Mouse (Mus musculus) cerebellum, adult 9-11 months (tissue): ENCODE measurements around the gene Krt7.
A peak's percentile ranks its signal among the peaks of the same experiment; 100 is the strongest.

Experiments
- DNase-seq: peaks from one replicate; pipeline ENCODE4 v3.0.0; 2022

Krt7 gene

DNA sequence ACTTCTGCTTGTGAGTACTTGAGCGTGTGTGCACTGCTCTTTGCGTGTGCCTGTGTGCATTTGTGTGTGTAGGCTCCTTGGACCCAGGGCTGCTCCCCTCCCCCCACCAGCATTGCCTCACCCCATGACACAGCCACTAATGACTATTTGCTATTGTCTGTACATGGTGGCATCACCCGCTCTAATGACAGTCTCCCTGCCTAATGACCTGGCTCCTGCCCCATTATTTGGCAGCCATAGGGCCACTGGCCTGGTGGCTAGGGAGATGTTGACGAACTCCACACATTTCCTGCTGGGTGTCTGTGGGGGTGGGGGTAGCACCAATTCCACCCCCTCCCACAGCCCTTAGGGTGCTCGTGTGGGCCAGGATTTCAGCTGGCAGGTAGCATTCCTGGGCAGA, 32.2 kb upstream of the Krt7 start:
- DNase-seq = no peak

DNA sequence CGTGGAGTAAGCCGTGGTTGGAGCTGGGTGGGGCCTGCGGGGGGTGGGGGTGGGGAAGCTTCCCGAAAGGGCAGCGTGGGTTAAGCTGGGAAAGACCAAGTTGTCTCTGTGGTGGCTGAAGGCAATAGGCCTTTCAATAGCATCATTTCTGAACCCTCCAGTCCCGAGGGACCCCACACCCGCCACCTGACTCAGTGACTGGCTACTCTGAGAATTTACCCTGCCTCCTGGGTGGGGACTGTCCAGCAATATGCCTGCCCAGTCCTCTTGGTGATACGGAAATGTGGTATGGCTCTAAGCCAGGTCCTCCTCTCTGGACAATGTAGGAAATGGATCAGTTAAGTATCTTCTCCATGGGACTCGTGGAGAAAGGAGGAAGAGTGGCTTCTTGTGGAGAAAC, 29.1 kb upstream of the Krt7 start:
- DNase-seq = no peak

DNA sequence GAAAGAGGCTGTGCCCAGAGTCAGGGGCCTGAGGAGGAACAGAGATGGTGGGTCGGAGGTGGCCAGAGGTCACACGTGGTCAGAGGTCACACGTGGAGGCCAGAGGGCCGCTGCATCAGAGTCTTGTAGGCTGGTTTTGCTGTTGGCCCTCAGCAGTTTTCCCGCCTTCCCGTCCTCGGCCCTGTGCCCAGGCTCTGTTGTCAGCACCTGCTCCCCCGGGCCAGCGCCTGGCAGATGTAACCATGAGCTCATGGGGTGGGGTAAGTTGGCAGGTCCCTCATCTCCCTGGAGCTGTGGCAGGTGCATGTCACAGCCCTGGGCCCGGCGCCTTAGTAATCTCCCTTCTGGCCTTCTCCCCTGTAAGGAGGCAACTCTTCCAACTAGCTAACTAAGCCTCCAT, 28.0 kb upstream of the Krt7 start:
- DNase-seq = peak; percentile 72

DNA sequence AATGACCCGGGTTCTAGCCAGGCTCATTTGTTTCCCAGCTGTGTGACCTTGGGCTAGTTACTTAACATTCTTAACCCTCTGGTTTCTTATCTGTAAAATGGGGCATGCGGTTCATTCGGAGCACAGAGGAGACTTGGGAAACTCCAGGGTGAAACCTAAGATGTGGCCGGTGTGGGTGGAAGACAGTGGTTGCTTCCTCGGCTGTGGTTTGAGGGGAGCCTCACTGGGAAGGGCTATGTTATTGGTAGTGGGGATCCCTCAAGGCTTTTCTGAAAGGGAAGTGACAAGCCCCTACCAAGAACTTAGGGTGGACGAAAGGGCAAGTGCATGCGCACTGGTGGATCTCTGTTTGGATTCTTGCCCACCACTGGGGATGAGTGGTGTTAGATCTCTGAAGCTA, 26.2 kb upstream of the Krt7 start:
- DNase-seq = no peak

DNA sequence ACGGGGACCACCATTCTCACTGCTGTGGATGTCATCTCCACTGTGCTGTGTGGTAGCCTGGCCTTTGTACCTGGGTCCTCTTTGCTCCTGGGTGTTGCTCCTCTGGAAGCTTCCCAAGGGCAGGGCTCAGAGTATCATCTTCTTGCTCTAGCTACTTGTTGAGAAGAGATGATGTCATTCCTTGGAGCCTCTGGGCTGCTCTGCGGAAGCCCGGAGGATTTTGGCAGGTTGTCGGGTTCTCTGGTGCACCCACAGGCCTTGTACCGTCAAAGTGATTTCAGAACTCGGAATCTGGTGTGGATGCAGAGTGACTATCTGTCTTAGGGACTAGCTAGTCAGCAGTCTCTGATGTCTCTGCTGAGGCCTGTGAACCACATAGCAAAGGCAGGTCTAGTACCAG, 25.8 kb upstream of the Krt7 start:
- DNase-seq = no peak

DNA sequence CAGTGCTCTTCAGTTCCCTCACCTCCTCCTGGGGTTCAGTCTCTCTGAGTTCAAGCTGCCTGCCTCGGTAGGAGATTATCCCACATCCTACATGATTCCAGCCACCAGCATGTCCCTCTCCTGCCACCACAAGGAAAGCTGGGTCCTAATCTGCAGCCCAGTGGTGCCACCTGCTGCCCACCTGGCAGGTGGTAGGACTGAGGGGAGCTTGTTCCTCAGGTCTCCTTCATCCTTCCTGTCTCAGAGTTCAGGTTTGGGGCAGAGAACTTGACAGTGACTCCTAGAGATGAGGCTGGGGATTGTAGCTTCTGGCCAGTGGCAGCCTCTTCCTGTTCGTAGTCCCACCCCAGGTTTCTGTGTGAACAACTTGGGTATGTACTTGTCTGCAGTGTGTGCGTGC, 23.7 kb upstream of the Krt7 start:
- no peak for DNase-seq

DNA sequence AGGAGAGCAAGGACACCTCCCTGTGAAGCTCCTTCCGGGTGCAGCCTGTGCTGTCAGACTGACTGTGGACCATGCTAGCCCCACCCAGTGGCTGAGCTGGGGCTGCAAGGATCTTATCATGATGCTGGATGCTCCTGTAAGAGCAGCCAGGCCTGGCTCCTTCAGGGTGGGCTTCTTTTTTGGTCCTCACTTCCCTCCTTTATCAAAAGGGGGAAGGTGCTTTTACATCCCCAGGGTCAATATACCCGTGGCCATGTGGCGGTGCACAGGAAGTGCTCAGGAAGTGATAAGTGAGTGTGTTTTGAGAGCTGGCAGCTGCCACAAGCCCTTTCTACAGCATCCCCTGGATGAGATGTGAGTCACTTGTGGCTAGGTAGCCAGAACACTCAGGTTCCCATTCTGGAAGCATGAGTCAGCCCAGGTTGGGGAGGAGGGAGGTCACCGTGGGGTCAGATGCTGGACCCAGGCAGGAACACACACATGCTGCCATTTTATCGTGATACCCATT, 22.8 kb upstream of the Krt7 start:
- DNase-seq = no peak

DNA sequence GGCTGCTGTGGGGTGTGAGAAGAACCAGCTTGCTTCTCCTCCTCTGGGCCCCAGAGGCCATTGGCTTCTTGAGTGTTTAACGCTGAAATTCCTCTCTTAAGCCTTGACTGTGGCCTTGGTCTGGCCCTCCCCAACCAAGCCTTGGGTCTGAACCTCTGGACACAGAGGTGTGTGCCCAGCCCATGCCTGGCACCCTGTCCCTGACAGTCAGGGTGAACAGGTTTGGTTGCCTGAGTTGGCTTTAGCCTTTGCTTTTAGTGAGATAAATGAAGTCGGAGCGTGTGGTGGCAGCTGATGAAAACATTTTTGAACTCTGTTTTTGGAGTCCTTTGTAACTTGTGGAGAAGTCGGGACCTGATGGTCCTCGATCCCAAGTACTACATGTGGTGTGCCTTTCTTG, 20.6 kb upstream of the Krt7 start:
- DNase-seq = no peak

DNA sequence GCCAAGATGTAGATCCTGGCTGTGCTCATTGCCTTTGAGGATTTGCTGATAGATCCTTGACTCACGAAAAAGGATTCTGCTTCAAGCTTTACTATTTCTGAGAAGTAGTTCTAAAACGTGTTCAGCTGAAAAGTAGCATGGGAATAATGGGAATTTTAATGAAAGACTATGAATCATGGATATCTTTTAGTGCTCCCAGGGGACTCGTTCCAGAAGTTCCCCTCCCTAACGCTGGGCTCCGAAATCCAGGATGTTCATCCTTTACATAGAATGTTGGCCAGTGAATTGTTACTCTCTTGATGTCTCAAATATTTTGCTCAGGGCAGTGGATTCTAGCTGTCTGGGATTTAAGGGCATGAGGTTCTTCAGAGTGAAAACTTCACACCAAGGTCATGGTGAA, 18.6 kb upstream of the Krt7 start:
- DNase-seq = no peak

DNA sequence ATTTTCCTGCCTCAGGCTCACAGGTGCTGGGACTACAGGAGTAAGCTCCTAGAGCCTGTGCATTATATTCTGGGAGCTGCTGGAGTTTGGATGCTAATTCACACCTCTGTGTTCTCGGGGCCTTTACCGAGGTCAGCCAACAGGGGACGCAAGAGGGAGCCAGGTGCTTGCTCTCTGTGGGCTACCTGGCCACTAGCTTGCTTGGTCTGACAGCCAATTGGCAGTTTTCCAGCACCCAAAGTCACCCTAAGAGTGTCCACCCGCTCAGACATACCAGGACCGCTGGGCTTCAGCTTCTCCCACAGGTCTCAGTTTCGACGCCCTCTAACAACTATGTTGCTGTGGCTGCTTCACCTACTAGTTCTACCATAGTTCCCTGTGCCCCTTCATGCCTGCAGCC, 15.9 kb upstream of the Krt7 start:
- no peak for DNase-seq

DNA sequence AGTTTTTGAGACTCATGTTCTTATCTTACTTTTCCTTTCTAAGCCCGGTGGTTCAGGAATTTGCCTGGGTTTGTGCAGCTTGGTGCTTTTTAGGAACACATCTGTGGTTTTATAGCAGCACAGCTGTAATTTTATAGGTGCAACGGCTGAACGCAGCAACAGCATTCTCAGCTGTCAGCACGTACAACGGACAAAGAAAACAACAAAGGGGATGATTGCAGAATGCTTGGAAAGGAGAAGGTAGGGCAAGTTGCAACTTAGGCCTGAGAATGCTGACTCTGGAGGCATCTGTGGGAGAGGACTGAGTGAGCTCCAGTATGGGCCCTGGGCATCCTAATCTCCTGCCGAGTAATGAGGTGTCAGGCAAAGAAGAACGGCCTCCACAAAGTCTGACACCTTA, 14.4 kb upstream of the Krt7 start:
- no peak for DNase-seq

DNA sequence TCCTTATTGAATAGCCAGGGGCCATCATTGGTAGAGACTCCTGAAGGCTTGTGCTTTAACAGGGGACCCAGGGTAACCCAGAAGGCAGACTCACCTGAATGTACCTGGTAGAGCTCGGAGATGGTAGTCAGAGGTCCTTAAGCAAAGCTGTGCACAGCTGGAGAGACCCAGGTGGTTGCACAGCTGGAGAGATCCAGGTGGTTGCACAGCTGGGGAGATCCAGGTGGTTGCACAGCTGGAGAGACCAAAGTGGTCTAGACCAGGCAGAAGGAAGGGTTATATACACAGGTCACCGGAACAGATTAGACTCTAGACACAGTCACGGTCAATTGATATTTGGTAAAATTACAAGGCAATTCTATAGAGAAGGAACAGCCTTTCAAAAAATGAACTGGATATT, 13.9 kb upstream of the Krt7 start:
- no peak for DNase-seq

DNA sequence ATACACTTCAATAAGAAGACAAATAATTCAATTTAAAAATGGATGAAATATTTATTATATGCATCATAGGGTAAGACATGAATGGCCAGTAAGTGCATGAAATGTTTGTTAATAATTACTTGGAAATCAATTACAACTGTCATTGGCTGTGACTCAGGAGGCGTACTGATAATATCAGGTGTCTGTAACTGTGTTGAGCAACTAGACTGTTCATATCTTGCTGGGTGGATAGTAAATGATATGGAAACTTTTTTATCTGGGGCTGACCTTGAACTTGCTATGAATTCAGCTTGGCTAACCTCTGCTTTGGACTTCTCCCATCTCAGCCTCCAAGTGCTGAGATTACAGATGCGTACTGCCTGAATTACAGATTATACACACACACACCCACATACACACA, 13.2 kb upstream of the Krt7 start:
- no peak for DNase-seq

DNA sequence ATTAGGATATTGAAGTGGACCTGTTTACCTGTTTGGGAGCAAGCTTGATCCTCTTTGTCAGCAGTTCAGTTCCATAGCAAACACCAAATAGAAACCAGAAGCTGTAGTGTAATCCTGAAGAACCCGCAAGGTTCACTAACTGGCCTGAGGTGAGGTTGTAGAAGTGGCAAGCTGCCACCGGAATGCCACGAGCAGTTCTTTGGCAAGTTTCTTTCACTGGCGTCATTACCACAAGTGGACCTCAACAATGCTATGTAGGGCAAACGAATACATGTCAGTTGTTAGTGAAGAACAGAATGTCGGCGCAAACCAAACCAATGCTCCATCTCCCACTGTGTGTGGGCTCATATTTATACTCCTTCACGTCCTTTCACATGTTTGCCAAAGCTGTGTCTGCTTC, 12.6 kb upstream of the Krt7 start:
- DNase-seq = no peak

DNA sequence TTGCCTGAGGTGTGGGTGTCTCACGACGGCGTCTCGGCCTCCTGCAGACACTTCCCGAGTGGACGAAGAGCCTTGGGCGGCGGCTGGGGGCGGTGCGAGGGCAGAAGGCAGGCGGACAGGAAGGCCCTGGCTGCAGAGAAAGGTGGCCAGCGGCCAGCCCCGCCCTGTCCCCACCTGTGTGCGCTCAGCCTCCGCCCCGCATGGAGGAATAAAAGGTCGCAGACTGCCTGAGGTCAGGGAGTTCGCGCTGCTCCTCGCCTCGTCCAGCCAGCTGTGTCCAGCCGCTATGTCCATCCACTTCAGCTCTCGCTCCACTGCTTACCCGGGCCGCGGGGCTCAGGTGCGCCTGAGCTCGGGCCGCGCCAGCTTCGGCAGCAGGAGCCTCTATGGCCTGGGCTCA, 1.3 kb downstream of the Krt7 start:
- DNase-seq = no peak

DNA sequence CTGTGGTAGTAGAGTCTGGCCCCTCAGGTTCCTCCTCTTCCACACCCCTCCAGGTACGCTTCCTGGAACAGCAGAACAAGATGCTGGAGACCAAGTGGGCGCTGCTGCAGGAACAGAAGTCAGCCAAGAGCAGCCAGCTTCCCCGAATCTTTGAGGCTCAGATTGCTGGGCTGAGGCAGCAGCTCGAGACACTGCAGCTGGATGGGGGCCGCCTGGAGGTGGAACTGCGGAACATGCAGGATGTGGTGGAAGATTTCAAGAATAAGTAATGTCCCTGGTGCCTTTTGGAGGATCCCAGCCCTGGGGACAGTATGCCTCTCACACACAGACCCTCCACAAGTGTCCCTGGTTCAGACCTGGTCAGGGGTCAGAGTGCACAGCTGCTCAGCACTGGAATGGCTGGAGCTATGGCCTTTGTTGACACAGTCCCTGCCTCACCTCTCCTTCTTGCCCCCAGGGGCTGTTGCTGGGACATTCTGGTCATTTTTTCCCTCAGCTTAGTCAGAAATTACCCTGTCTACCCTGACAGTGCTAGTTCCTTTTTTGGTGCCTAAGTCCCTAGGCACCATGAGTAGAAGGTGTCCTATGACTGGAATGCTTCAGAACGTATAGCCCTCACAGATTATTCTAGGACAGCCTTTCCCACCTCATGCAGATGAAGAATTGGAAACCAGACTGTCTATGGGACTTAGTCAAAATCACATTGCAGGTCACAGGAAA, 3.2 kb downstream of the Krt7 start:
- no peak for DNase-seq

DNA sequence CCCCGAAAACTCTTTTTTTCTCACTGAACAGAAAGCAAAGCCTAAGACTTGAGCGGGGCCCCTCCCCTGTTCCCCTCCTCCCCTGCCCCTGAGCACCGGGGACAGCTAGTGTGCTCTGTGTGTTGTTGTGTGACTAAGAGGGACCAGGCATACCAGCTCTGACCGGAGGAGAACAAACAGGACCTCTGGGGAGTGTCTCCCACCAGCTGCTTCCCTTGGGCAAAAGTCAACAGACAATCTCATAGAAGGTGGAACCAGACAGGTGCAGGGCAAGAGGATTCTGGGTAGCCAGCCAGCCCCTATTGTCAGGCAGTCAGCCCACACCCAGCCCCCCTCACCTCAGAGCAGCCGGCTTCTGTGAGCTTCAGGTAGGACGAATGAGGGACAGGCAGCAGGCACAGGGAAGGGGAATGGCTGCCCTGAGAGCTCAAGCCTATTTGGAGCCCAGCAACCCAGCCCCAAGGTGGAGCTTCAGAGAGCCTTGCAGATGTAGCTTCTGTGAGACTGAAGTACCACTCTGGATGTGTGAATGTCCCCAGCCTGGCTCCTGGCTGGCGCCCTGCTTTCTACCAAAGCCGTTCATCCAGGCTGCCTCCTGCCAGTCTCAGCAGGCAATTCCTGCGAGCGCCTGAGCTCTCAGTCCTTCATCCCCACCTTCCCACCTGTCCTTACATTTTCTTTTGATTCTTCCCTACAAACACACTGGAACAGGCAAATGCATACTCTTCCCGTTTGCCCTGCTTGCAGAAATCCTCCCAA, 4.1 kb downstream of the Krt7 start:
- peak; percentile 43 for DNase-seq

DNA sequence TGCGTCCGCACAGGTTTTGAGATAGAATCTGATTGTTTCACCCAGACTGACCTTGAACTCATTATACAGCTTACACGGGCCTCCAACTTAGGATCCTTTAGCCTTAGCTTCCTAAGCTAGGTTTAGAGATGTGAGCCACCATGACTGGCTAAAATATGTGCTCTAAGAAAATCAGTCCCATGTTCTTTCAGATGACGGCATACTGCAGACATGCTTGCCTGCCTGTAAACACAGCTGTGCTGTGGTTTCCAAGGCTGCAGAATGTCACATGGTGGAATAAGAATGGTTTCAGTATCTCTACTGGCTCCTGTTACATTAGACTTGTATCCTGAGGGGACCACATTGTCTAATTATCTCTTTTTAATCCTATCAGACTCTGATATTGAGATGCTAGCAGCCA, 8.1 kb downstream of the Krt7 start:
- DNase-seq = no peak

DNA sequence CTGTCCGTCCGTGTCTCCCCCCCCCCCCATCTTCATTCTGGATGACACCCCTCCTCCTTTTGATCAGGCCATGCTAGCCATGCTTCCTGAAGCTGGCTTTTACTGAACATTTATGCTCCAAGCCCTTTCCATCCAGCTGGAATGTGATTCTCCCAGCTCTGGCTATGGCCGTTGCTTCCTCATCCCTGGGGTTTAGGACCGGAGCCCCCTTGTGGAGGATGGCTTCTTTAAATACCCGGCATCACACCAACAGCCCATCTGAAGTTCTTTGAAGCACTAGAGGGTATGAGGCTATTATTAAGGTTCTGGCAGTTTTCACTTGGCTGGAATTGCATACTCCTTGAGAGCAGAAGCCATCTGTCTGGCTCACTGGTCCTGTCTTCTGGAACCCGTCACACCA, 10.1 kb downstream of the Krt7 start:
- no peak for DNase-seq

DNA sequence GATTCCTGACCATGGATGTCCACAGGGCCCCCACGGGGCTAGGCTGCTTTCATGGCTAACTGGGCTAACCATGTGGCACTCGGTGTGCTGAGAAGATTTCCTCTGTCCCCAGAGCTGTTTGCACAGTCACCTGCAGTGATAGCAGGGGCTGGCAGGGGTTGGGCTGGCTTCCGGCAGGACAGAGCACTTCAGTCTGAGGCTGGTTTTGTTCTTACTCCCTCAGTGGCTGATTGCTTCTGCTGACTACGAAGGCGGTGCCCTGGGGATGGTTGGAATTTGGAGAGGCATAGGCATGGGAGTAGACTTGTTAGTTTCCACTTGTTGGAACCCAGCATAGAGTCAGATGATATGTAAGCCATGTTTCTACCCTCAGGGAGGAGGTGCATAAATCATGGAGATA, 14.1 kb downstream of the Krt7 start:
- DNase-seq = no peak

DNA sequence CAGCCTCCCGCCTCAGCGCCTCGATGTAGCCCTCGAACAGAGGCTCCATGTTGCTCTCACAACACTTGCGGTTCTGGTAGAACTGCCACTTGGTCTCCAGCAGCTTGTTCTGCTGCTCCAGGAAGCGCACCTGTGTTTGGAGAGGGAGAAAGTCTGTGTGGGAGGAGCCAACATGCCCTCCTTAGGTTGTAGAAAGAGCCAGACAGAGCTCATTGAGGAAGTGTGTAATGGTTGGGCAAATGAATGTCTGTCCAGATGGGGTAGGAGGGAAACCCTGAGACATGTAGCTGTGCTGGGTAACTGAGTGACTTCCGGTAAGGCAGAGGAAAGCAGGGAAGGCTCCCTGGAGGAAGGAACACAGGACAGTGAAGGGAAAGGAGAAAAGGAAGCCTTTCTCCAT, 25.8 kb downstream of the Krt7 start:
- DNase-seq = no peak

DNA sequence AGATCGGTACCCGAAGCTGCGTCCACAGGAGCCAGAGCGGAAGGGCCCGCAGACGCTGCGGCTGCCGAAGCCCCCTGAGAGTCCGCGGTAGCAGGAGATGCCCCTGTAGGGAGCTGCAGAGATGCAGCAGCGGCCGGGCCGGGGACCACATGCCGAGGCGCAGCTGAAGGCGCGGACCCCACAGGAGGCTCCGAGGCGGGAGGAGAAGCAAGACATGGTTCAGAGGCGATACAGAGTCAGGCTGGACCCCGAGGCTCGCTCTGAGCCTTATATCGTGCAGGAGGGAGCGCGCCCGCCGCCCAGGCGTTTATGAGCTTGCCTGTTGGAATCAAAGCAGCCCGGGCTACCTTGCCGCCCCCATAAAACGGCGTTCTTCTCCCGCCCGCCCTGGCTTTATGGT, 27.7 kb downstream of the Krt7 start, which contains the start of gene Krt87:
TSS of gene Krt87 (minus strand) at position 250 of the 400 bp plus-strand sequence.
- DNase-seq = no peak

DNA sequence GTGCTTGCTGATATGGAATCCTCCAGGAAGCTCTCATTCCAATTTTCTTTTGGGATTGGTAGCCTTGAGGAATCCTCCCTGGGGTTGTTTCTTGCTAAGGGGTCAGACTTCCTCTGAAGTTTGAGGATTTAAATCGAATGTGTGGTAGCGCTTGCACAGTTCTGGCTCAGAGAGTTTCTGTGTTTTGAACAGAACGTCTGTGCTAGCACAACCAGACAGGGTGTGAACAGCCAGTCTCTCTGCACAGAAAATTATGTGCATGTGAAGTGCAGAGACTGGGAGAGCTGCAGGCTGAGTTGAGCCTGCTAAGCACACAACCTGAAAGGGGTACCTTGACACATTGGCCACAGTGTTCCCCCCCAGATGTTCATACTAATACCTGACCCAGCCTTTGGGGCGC, 30.0 kb downstream of the Krt7 start:
- DNase-seq = no peak

DNA sequence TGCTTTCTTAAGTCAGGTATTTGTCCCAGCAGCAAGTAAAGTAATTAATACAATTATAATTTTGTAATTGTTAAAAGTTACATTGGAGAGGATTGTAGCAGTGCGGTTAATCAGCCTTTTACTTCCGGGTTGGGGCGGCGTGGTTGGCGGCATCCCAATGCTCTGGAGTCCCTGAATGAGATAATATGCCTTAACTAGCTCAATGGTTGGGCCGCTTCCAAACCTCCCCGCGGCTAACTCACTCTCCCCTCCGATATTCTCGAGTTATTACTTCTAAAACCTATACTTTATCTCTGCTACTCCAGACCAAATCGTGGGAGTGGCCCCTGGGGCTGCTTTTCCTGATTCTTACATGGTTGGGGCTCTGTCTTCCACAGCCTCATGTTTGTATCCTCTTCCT, 35.7 kb downstream of the Krt7 start:
- no peak for DNase-seq

DNA sequence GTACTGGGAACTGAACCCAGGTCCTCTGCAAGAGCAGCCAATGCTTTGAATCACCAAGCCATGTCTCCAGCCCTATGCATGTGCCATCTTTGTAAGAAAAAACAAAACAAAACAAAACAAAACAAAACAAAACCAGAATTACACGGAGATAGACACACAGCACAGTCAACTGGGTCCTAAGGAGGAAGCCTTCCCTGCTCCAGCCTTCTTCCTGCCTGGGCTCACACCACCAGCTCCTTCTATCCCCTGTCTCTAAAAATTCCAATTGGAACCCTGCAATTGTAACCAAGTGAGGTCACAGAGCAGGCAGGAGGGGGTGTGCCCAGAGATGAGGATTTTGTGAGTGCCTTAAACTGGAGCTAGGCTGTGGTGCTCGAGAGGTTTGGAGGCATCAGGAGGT, 36.6 kb downstream of the Krt7 start, which contains the start of gene Krt88:
TSS of gene Krt88 (plus strand) at position 301 of the 400 bp plus-strand sequence.
- no peak for DNase-seq
